Mouse (Mus musculus) forebrain, embryonic 13.5 days (tissue): Measurements from ENCODE around the gene Cacna2d2. TPM values are rescaled to one million over a fixed set of nuclear protein-coding genes. Genes with fewer than 3 reads are reported as not detected.

Experiments used
- ATAC-seq: fragments of 200-750 bp; cut with Nextera tagmentation; 2 replicates; pipeline ENCODE4 v1.8.0; 2017
- H3K27ac ChIP-seq: fragments of 300-500 bp; sonication (generic); 2 replicates; pipeline ENCODE4 v1.5.1; 2015; ENCODE audit warnings: inconsistent platforms, mild to moderate bottlenecking, moderate library complexity
- H3K27me3 ChIP-seq: fragments of 300-500 bp; sonication (generic); 2 replicates; pipeline ENCODE4 v1.6.1; 2015; ENCODE audit warnings: mild to moderate bottlenecking, inconsistent platforms
- H3K36me3 ChIP-seq: fragments of 300-500 bp; sonication (generic); 2 replicates; pipeline ENCODE4 v1.6.1; 2015; ENCODE audit warnings: mild to moderate bottlenecking, inconsistent platforms; ENCODE audit not compliant: poor library complexity, severe bottlenecking
- H3K4me1 ChIP-seq: fragments of 300-500 bp; sonication (generic); 2 replicates; pipeline ENCODE4 v1.6.1; 2015; ENCODE audit warnings: inconsistent platforms
- H3K4me2 ChIP-seq: fragments of 300-500 bp; sonication (generic); 2 replicates; pipeline ENCODE4 v1.6.1; 2015; ENCODE audit warnings: inconsistent platforms, mild to moderate bottlenecking, moderate library complexity
- H3K4me3 ChIP-seq: fragments of 300-500 bp; sonication (generic); 2 replicates; pipeline ENCODE4 v1.5.1; 2015; ENCODE audit warnings: mild to moderate bottlenecking, inconsistent platforms
- H3K9ac ChIP-seq: fragments of 300-500 bp; sonication (generic); 2 replicates; pipeline ENCODE4 v1.6.1; 2015; ENCODE audit warnings: mild to moderate bottlenecking, inconsistent platforms
- H3K9me3 ChIP-seq: fragments of 300-500 bp; sonication (generic); replicated peaks from 2 replicates; pipeline ENCODE4 v1.6.1; 2016; ENCODE audit warnings: inconsistent platforms
- WGBS: fragments of 180-500 bp; shearing (Covaris S2); methylation state at CpG from one replicate; pipeline ENCODE4 v1.1.7; 2015; 5-methylcytosine and 5-hydroxymethylcytosine counted together
- polyA plus RNA-seq: library from polyadenylated mRNA; unstranded; fragments of >200 nt; fragmentation: Nextera tagmentation; extraction: Ambion mirVana; gene quantifications from 2 replicates; pipeline ENCODE4 v1.2.1, GENCODE M21; 2015

Cacna2d2 gene
- polyA plus RNA-seq, 1 experiment from 2014 or later = 3.3 TPM

- H3K27ac ChIP-seq = peak overlapping the region; percentile 91
- ATAC-seq = peak; percentile 38; the same call in 1 of the 2 replicates
- H3K4me1 ChIP-seq = peaks cover 68% of the 10 kb centered on the region
- no peaks in the 10 kb centered on the region for H3K9me3 ChIP-seq
- no peak overlapping the region for H3K9ac ChIP-seq
- no peaks in the 10 kb centered on the region for H3K36me3 ChIP-seq
- H3K4me3 ChIP-seq = no peak overlapping the region
- H3K4me2 ChIP-seq = peak overlapping the region; percentile 13; the same call in 1 of the 2 replicates
- H3K27me3 ChIP-seq = 0 out of 2 replicates have a peak, but pooled peaks cover 5% of the 10 kb centered on the region
- 13% methylated on average over 10 of the region's 10 CpGs for WGBS
These were observed 86.7 kb downstream of the Cacna2d2 start for GRCm38 (mm10) chr9:107486086-107486485.

- WGBS = 77% methylated on average over 6 of the region's 6 CpGs
- ATAC-seq = no peak
- peak overlapping the region; percentile 66 for H3K27ac ChIP-seq
These were observed 87.3 kb downstream of the Cacna2d2 start for GRCm38 (mm10) chr9:107486507-107487225.

GRCm38 (mm10) chr9:107490146-107490545, 90.7 kb downstream of the Cacna2d2 start:
- Histone ChIP-seq H3K4me3 (no peak overlapping the region), H3K36me3 (no peaks in the 10 kb centered on the region), H3K4me1 (peaks cover 50% of the 10 kb centered on the region), H3K27me3 (0 out of 2 replicates have a peak, but pooled peaks cover 7% of the 10 kb centered on the region), H3K27ac (no peak overlapping the region), H3K9ac (no peak overlapping the region), H3K4me2 (no peak overlapping the region), H3K9me3 (no peaks in the 10 kb centered on the region)
- WGBS = 31% methylated on average over 8 of the region's 8 CpGs
- ATAC-seq = no peak

More at GRCm38 (mm10) chr9:107486507-107487225, 87.3 kb downstream of the Cacna2d2 start:
- Histone ChIP-seq H3K4me3 (no peak overlapping the region), H3K4me1 (peaks cover 62% of the 10 kb centered on the region), H3K36me3 (no peaks in the 10 kb centered on the region), H3K4me2 (peak overlapping the region; percentile 13; the same call in 1 of the 2 replicates), H3K9ac (no peak overlapping the region), H3K27me3 (0 out of 2 replicates have a peak, but pooled peaks cover 5% of the 10 kb centered on the region), H3K9me3 (no peaks in the 10 kb centered on the region)

GRCm38 (mm10) chr9:107490625-107491024, 91.2 kb downstream of the Cacna2d2 start:
- Histone ChIP-seq H3K4me1 (peaks cover 45% of the 10 kb centered on the region), H3K9ac (no peak overlapping the region), H3K27ac (no peak overlapping the region), H3K4me2 (no peak overlapping the region), H3K4me3 (no peak overlapping the region), H3K9me3 (no peaks in the 10 kb centered on the region), H3K36me3 (no peaks in the 10 kb centered on the region), H3K27me3 (0 out of 2 replicates have a peak, but pooled peaks cover 7% of the 10 kb centered on the region)
- WGBS = 81% methylated on average over 6 of the region's 6 CpGs
- no peak for ATAC-seq

GRCm38 (mm10) chr9:107493511-107493910, 94.1 kb downstream of the Cacna2d2 start:
- H3K27ac ChIP-seq = no peak overlapping the region
- H3K4me2 ChIP-seq = no peak overlapping the region
- H3K4me3 ChIP-seq = no peak overlapping the region
- peaks cover 27% of the 10 kb centered on the region for H3K4me1 ChIP-seq
- no peaks in the 10 kb centered on the region for H3K9me3 ChIP-seq
- no peaks in the 10 kb centered on the region for H3K36me3 ChIP-seq
- no peak overlapping the region for H3K9ac ChIP-seq
- WGBS = 68% methylated on average over 1 of the region's 1 CpGs
- 0 out of 2 replicates have a peak, but pooled peaks cover 2% of the 10 kb centered on the region for H3K27me3 ChIP-seq
- 0 out of 2 replicates have a peak, but pooled peaks have one; percentile 30 for ATAC-seq

GRCm38 (mm10) chr9:107494238-107494637, 94.8 kb downstream of the Cacna2d2 start:
- ATAC-seq = no peak
- H3K9ac ChIP-seq = no peak overlapping the region
- WGBS = 21% methylated on average over 12 of the region's 12 CpGs

GRCm38 (mm10) chr9:107496359-107496758, 96.9 kb downstream of the Cacna2d2 start:
- Histone ChIP-seq H3K4me3 (no peak overlapping the region), H3K4me1 (peaks cover 24% of the 10 kb centered on the region), H3K9ac (no peak overlapping the region), H3K4me2 (no peak overlapping the region), H3K27me3 (0 out of 2 replicates have a peak, but pooled peaks cover 2% of the 10 kb centered on the region), H3K9me3 (no peaks in the 10 kb centered on the region), H3K27ac (no peak overlapping the region), H3K36me3 (no peaks in the 10 kb centered on the region)
- ATAC-seq = no peak
- 90% methylated on average over 3 of the region's 3 CpGs for WGBS

More at GRCm38 (mm10) chr9:107494238-107494637, 94.8 kb downstream of the Cacna2d2 start:
- Histone ChIP-seq H3K4me2 (no peak overlapping the region), H3K4me1 (peaks cover 27% of the 10 kb centered on the region), H3K27ac (no peak overlapping the region), H3K9me3 (no peaks in the 10 kb centered on the region), H3K36me3 (no peaks in the 10 kb centered on the region), H3K4me3 (no peak overlapping the region), H3K27me3 (0 out of 2 replicates have a peak, but pooled peaks cover 2% of the 10 kb centered on the region)

- H3K36me3 ChIP-seq = no peaks in the 10 kb centered on the region
- no peak overlapping the region for H3K4me2 ChIP-seq
- no peak overlapping the region for H3K27ac ChIP-seq
- 92% methylated on average over 3 of the region's 3 CpGs for WGBS
- H3K27me3 ChIP-seq = no peaks in the 10 kb centered on the region
- no peak overlapping the region for H3K4me3 ChIP-seq
- H3K9ac ChIP-seq = no peak overlapping the region
- peaks cover 31% of the 10 kb centered on the region for H3K4me1 ChIP-seq
- no peak for ATAC-seq
- H3K9me3 ChIP-seq = no peaks in the 10 kb centered on the region
These were observed 101.4 kb downstream of the Cacna2d2 start for GRCm38 (mm10) chr9:107500708-107501286.

- H3K4me2 ChIP-seq = no peak overlapping the region
- no peak for ATAC-seq
- no peak overlapping the region for H3K4me3 ChIP-seq
- no peak overlapping the region for H3K27ac ChIP-seq
- H3K9ac ChIP-seq = no peak overlapping the region
- no peaks in the 10 kb centered on the region for H3K36me3 ChIP-seq
- no peaks in the 10 kb centered on the region for H3K9me3 ChIP-seq
- H3K27me3 ChIP-seq = no peaks in the 10 kb centered on the region
- WGBS = 86% methylated on average over 12 of the region's 12 CpGs
- H3K4me1 ChIP-seq = peaks cover 46% of the 10 kb centered on the region
These were observed 102.9 kb downstream of the Cacna2d2 start for GRCm38 (mm10) chr9:107502131-107502846.

GRCm38 (mm10) chr9:107504662-107505537, 105.5 kb downstream of the Cacna2d2 start:
- Histone ChIP-seq H3K4me3 (no peak overlapping the region), H3K36me3 (no peaks in the 10 kb centered on the region), H3K4me1 (peaks cover 72% of the 10 kb centered on the region), H3K9me3 (no peaks in the 10 kb centered on the region), H3K4me2 (no peak overlapping the region), H3K27me3 (no peaks in the 10 kb centered on the region), H3K9ac (no peak overlapping the region), H3K27ac (peak overlapping the region; percentile 70)
- WGBS = 47% methylated on average over 19 of the region's 19 CpGs
- peak; percentile 33; the same call in 1 of the 2 replicates for ATAC-seq

- Histone ChIP-seq H3K9ac (0 out of 2 replicates have a peak overlapping the region, but pooled peaks have one; percentile 1), H3K4me2 (peak overlapping the region; percentile 29; the same call in 1 of the 2 replicates), H3K27me3 (0 out of 2 replicates have a peak, but pooled peaks cover 2% of the 10 kb centered on the region), H3K9me3 (no peaks in the 10 kb centered on the region), H3K4me1 (peaks cover 91% of the 10 kb centered on the region), H3K4me3 (no peak overlapping the region), H3K36me3 (no peaks in the 10 kb centered on the region), H3K27ac (peak overlapping the region; percentile 64)
- 56% methylated on average over 10 of the region's 10 CpGs for WGBS
- ATAC-seq = peak; percentile 61
These were observed 108.9 kb downstream of the Cacna2d2 start for GRCm38 (mm10) chr9:107508266-107508665.
